ENCODE assay signal across 8 mouse cellular contexts in genomic region chr5:24750321-24751304, GRCm38 (mm10). TPM values are rescaled to one million over a fixed set of nuclear protein-coding genes. Genes with fewer than 3 reads are reported as not detected.
DNase-seq lines count a peak whose midpoint lies in the region; ATAC-seq and TF ChIP-seq lines count a peak whose summit lies in the region.

No protein-coding gene starts in this region.

- H3K4me2 ChIP-seq in forebrain, postnatal 0 days (ENCODE audit: low read depth): peak overlapping the region; percentile 88
- peak overlapping the region; percentile 92 for H3K4me2 ChIP-seq in lung, embryonic 14.5 days

- H3K36me3 ChIP-seq in forebrain, postnatal 0 days (ENCODE audit: insufficient read depth): no peaks in the 10 kb centered on the region
- no peaks in the 10 kb centered on the region for H3K36me3 ChIP-seq in lung, embryonic 14.5 days (ENCODE audit: insufficient read depth)
- H3K36me3 ChIP-seq in thymus, adult 2 months (ENCODE audit: control insufficient read depth, insufficient read depth, low read length): no peaks in the 10 kb centered on the region

- peak; percentile 56; the same call in 1 of the 2 replicates for TF ChIP-seq POLR2A in thymus, adult 2 months (IDR thresholded peaks at IDR 0.05; ENCODE audit: control insufficient read depth, extremely low read depth, insufficient read depth, low read length, poor library complexity)

- H3K9ac ChIP-seq in forebrain, postnatal 0 days: peak overlapping the region; percentile 73
- H3K9ac ChIP-seq in lung, embryonic 14.5 days: peak overlapping the region; percentile 87

- no peaks in the 10 kb centered on the region for H3K9me3 ChIP-seq in forebrain, postnatal 0 days (ENCODE audit: low read length)
- H3K9me3 ChIP-seq in lung, embryonic 14.5 days (ENCODE audit: low read depth, low read length): no peaks in the 10 kb centered on the region

- H3K27me3 ChIP-seq in forebrain, postnatal 0 days (ENCODE audit: insufficient read depth, low read length): no peaks in the 10 kb centered on the region
- no peaks in the 10 kb centered on the region for H3K27me3 ChIP-seq in lung, embryonic 14.5 days (ENCODE audit: insufficient read depth, low read length)
- no peaks in the 10 kb centered on the region for H3K27me3 ChIP-seq in thymus, adult 2 months (ENCODE audit: control insufficient read depth, insufficient read depth, low read length)

- peak; percentile 90 for TF ChIP-seq CTCF in forebrain, postnatal 0 days (IDR thresholded peaks at IDR 0.05; ENCODE audit: low read depth)
- peak; percentile 91 for TF ChIP-seq CTCF in lung, embryonic 14.5 days (IDR thresholded peaks at IDR 0.05; ENCODE audit: low read depth)
- peak; percentile 94 for TF ChIP-seq CTCF in thymus, adult 2 months (IDR thresholded peaks at IDR 0.05; ENCODE audit: borderline replicate concordance, control insufficient read depth, extremely low read depth, insufficient read depth, low read length, poor library complexity)

- H3K4me3 ChIP-seq in forebrain, postnatal 0 days (ENCODE audit: low read depth, low read length): peak overlapping the region; percentile 54
- peak overlapping the region; percentile 55 for H3K4me3 ChIP-seq in lung, embryonic 14.5 days (ENCODE audit: low read depth, low read length)
- H3K4me3 ChIP-seq in thymus, adult 2 months (ENCODE audit: control insufficient read depth, insufficient read depth, low read length): peak overlapping the region; percentile 92

- H3K27ac ChIP-seq in forebrain, postnatal 0 days (ENCODE audit: low read depth, low read length): peak overlapping the region; percentile 88
- peak overlapping the region; percentile 96 for H3K27ac ChIP-seq in lung, embryonic 14.5 days (ENCODE audit: low read depth)
- peak overlapping the region; percentile 86 for H3K27ac ChIP-seq in thymus, adult 2 months (ENCODE audit: control insufficient read depth, insufficient read depth, low read length)

- H3K4me1 ChIP-seq in forebrain, postnatal 0 days (ENCODE audit: insufficient read depth): peaks cover 12% of the 10 kb centered on the region
- peaks cover 20% of the 10 kb centered on the region for H3K4me1 ChIP-seq in lung, embryonic 14.5 days (ENCODE audit: insufficient read depth)
- H3K4me1 ChIP-seq in thymus, adult 2 months (replicated peaks; ENCODE audit: control insufficient read depth, insufficient read depth, low read length): peaks cover 18% of the 10 kb centered on the region

- peak; percentile 90 for ATAC-seq in forebrain, postnatal 0 days
- peak; percentile 72 for ATAC-seq in lung, embryonic 14.5 days (ENCODE audit: insufficient read depth)
- peak; percentile 78 for ATAC-seq in neutrophil, adult 5-6 weeks (ENCODE audit: extremely low read depth, insufficient number of reproducible peaks, low FRiP score, poor library complexity, severe bottlenecking)

- DNase-seq in MEL-GATA-1-ER (ENCODE audit: extremely low read depth, low read depth): peak; percentile 67
- peak; percentile 85 to 92 for DNase-seq in cerebellum, adult 18-20 months
- DNase-seq in forebrain, postnatal 0 days: peak; percentile 96
- DNase-seq in heart, postnatal 4 days: peak; percentile 94
- DNase-seq in layer of hippocampus, adult 8-10 months (ENCODE audit: low spot score in 2 of 2): peak; percentile 65 to 83
- peak; percentile 97 for DNase-seq in lung, embryonic 14.5 days
- DNase-seq in thymus, adult 2 months: peak; percentile 88

- WGBS in forebrain, postnatal 0 days: 2% methylated on average over 56 of the region's 59 CpGs
- whole genome bisulfite sequencing in lung, embryonic 14.5 days: 2% methylated on average over 57 of the region's 59 CpGs
- WGBS in thymus, adult 2 months: 11% methylated on average over 57 of the region's 59 CpGs

RNA-seq across cellular contexts. Expression of gene Crygn, which starts 7.2 kb away (rescaled TPM):
- 0.33 TPM in 1 of 2 replicates, not detected in the other for total RNA-seq in forebrain, postnatal 0 days (2014; rRNA removed)
- 2.1 and 4.9 TPM in 2 replicates for polyA plus RNA-seq in forebrain, postnatal 0 days (2015; fragmentation: Nextera tagmentation; extraction: Ambion mirVana)
- total RNA-seq in heart, postnatal 4 days (2021): not detected
- 1 to 10 TPM in 2 of 4 experiments, under 1 TPM in 1, not detected in 1; 0.52 to 2.1 (median 1.3) TPM for total RNA-seq in layer of hippocampus, adult 8-10 months (2022)
- 1.8 and 2.3 TPM in 2 replicates for polyA plus RNA-seq in lung, embryonic 14.5 days (2014; fragmentation: Nextera tagmentation; extraction: Ambion mirVana)
- 5.3 TPM in 1 of 2 replicates, not detected in the other for total RNA-seq in neutrophil, adult 5-6 weeks (2017)
- 0.43 TPM in 1 of 2 replicates, not detected in the other for polyA plus RNA-seq in thymus, adult 2 months (2012; rRNA removed)

RNA-seq across cellular contexts. Expression of gene Wdr86, which starts 20.1 kb away (rescaled TPM):
- total RNA-seq in forebrain, postnatal 0 days (2014; rRNA removed): 7.2 and 13.1 TPM in 2 replicates
- 4.4 and 5.5 TPM in 2 replicates for polyA plus RNA-seq in forebrain, postnatal 0 days (2015; fragmentation: Nextera tagmentation; extraction: Ambion mirVana)
- 1 to 10 TPM; 2.8 to 3.5 TPM for total RNA-seq in heart, postnatal 4 days (2021)
- 1 to 10 TPM in 2 of 4 experiments, under 1 TPM in 2; 0.37 to 1.2 (median 1.00) TPM for total RNA-seq in layer of hippocampus, adult 8-10 months (2022)
- 39.7 and 43.9 TPM in 2 replicates for polyA plus RNA-seq in lung, embryonic 14.5 days (2014; fragmentation: Nextera tagmentation; extraction: Ambion mirVana)
- total RNA-seq in neutrophil, adult 5-6 weeks (2017): 0.12 TPM in 1 of 2 replicates, not detected in the other
- 5.7 and 6.8 TPM in 2 replicates for polyA plus RNA-seq in thymus, adult 2 months (2012; rRNA removed)

Comparison
In these comparisons a context has a peak if more than half of its experiments do, and no peak if none do; other contexts are left out.
1. Peak in every context shown above with its lines: DNase-seq, ATAC-seq, H3K4me3 ChIP-seq and H3K27ac ChIP-seq.